Mouse (Mus musculus) cerebellum, adult 2 months (tissue): Measurements from ENCODE around the gene Rps6kc1.

ENCODE experiments used
- CTCF ChIP-seq: fragments of 200-500 bp; IDR thresholded peaks from 2 replicates; pipeline ENCODE4 v1.5.1; 2011; ENCODE audit warnings: low read depth, mild to moderate bottlenecking, control low read depth, low read length, moderate library complexity, borderline replicate concordance; ENCODE audit not compliant: insufficient read depth
- POLR2A ChIP-seq: fragments of 200-500 bp; IDR thresholded peaks from 2 replicates; pipeline ENCODE4 v1.6.1; 2011; ENCODE audit warnings: low read length, control low read depth, borderline replicate concordance; ENCODE audit not compliant: insufficient read depth

GRCm38 (mm10) chr1:190951014-190951413, 39.4 kb upstream of the Rps6kc1 start:
- no peak for TF ChIP-seq CTCF
- TF ChIP-seq POLR2A: no peak
